Mouse (Mus musculus): ENCODE measurements around the gene Sfmbt1.
A peak's percentile ranks its signal among the peaks of the same experiment; 100 is the strongest.

The Sfmbt1 gene

DNA sequence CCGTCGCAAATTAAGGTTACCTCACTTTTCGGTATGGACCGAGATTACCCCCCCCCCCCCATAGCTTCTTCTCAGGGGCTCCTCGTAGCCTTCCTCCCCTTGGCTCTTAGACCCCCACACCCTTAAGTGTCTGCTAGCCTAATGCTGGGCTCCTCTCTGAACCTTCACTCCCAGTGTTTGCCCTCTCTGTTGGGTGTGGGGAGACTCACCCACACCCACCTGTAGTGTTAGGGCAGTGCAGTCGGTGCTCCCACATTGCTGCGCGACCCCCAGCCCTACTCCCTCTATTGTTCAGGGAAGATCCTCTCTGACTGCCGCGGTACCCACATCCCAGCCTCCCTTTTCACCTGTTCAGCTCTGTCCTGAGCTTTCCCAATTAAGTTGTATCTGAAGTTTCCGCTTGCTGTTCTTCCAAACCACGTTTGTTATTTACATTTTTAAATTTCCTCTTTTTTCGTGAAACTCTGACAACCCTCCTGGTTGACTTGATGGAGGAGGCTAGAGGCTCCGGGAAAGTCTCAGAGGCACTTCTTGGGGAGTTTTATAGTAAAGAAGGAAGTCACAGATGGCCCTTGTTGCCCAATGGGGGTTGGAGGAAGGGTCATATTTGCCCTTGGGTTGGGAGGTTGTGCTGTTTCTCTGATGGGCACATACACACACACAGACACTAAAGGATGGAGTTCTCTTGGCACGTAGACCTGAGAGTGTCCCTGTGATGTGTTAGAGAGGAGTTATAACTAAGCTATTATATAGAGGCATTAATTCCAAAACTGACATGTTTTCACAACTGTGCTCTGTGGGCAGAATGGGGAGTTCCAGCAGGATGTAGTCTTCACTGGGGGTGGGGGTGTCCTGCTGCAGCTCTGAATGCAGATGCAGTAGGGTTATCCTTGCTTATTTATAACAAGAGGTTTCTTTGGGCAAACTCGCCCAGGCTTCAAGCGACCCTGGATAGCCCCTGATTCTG lies 111.8 kb downstream of the Sfmbt1 start:
- no peak for DNase-seq

DNA sequence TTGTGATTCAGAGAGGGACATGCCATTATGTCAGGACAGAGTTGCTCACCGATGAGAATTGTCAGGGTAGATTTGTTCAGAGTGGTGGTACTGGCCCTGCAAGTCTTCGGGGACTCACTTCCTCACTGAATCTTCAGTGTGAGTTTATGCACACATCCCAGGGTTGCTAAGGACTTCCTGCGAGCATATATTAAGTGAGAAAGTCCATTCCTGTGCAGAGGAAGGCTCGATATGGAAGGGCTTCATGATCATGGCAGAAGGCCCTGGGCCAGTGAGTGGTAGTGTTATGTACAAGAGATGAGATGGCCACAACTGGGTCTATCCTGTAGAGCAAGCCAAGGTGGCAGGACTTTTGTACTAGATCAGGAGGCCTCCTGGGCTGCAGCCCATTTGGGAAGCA lies 112.8 kb downstream of the Sfmbt1 start:
- DNase-seq = no peak

- DNase-seq = peak; percentile 32 to 44
Measured at GRCm38 (mm10) chr14:30828077-30828476, 113.4 kb downstream of the Sfmbt1 start.

DNA sequence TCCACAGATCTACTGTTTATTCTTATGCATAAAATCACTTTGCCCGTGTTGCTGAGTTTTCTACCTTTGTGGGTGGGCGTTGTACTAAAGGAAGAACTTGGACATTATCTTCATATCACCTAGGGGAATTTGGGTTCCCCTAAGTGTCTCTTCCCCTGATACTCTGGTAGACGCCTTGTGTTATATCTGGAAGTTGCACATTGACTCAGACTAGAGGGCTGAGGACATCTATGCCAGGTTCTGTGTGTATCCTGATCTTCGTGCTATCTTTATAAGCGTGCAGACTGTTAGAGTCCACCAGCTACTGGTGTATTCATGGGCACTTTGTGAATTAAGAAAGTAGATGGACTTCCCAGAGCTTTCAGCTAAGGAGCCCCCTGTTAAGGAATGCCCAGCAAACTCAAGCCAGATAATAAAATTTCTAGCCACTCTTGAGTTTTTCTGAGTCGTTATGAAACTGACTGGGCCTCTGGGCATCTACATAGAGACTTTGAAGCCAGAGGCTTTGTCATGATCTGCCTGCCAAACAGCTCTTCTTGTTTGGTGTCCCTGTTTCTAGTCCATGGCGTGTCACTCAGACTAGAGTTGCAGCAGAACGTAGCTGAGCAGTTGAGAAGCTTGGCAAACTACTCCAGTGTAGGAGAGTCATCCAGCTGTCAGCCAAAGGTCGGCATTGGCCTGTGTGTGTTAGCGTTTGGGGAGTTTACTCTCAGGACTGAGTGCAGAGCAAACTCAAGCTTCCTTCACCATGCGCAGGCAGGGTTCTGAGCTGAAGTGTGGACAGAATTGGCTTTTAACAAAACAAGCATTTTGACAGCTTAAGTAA lies 114.2 kb downstream of the Sfmbt1 start:
- DNase-seq = peak; percentile 49 to 62

GRCm38 (mm10) chr14:30837416-30837996 lies 122.9 kb downstream of the Sfmbt1 start:
- no peak for DNase-seq

GRCm38 (mm10) chr14:30843701-30844100 lies 129.1 kb downstream of the Sfmbt1 start:
- DNase-seq = no peak

DNA sequence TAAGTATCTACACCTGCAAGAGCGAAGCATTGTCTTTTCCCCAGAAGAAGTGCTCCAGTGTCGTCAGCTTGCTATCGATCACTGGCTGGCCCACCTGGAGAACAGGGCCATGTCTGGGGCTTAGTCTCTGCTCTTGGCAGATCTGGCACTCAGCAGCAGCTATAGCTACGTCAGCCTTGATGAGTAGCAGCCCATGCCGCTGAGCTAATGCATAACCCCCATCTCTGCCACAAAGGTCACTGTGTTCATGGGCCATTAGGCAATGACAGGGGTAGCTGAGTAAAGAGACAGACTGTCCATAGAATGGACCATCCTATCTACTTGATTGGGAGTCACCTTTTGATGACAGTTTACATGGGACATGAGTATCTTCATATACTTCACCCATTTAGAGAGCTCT lies 135.9 kb downstream of the Sfmbt1 start:
- no peak for DNase-seq

- no peak for DNase-seq
Measured at GRCm38 (mm10) chr14:30852325-30852724, 137.7 kb downstream of the Sfmbt1 start.

DNA sequence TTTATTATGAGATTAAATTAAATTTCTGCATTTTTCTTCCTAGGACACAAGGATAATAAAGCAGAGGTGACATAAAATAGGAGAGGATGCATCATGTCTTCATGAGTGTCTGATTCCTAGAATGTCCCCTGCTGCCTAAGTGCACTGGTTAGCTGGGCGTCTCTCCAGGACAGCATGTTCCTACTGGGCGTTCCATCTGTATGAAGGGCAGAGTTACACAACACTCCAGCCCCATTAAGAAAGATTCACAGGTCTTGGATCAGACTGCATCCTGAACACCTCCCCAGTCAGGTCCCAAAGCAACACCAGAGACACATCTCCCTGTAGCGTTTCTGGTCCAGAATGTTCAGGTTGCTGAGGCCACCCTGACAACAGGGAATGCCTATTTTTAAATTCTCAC lies 140.7 kb downstream of the Sfmbt1 start:
- DNase-seq = no peak

DNA sequence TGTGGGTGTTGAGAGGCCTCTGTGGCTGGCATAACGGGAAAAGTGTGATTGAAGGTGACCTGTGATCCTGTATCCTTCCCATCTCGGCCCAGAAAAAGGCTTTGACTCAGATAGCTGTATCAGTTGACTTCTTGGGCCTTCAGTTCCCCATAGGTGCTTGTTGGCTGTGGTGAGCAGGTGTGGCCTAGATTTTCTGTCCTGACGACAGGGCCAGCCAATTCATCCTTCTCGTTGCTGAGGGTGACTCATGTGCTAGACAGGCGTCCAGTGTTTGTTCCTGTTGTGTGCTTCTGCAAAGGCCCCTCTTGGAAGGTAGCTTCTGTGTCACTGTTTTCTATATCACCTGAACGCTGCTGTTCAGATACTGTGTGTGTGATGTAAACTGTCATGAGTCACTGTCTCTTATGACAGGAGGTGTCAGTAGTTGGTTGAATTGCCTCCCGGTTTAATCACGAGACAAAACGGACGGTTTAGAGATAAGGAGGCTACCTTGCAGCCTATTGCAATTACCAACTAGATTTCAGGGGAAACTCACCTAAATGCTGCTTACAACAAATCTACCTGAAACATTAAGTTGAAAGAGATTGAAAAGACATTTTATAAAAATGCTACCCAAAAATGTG lies 142.3 kb downstream of the Sfmbt1 start:
- no peak for DNase-seq

- peak; percentile 39 to 76 for DNase-seq
Measured at GRCm38 (mm10) chr14:30857990-30858389, 143.3 kb downstream of the Sfmbt1 start.

DNA sequence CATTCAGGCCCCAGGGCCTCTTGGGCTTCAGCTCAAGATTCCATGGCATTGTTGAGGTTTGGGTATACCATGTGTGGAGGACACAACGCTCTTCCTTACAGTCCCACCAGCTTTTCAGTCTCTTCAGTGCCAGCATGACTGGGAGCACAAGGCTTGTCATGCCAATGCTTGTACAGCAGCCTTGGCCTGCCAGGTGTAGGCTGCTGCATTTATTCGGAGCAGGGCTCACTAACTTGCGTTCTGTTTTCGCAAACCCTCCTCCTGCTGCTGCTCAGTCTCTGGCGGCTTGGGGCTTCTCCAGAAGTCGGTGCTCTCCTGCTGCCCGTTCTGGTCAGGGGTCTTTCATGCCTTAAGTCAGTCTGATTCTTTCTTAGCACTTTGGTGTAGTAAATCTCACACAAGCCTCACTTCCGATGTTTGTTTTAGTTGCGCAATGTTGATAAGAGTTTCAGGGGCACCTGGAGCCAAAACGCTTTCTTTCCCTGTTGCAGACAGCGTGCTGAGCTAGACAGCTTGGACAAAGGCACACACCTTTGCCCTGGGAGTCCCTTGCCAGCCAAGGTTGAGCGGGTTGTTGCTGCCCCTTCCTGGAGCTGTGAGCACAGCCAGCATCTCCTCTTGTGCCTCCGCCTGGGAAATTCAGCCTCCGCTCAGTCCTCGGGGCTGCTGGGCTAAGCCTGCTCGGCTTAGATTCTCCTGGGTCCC lies 146.9 kb downstream of the Sfmbt1 start:
- peak; percentile 13 to 49 for DNase-seq

GRCm38 (mm10) chr14:30862368-30862767 lies 147.7 kb downstream of the Sfmbt1 start:
- DNase-seq = no peak

DNA sequence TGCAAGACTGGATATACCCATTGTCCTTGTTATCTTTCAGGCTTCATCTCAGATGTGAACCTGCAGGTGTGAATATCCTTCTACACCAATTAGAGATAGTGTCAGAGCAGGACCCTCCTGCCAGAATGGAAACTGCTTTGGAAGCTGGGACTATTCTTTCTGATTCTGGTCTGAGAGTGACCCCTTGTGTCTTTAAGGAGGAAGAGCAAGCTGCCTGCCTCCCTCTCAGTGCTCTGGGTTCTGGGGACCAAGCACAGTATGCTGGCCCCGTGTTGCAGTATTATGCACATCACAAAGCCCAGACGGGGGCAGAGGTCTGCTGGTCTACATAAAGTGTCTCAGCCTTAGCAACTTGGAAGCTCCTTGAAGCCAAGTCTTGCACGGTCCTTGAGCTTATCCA lies 150.7 kb downstream of the Sfmbt1 start:
- DNase-seq = peak in 1 of 2 experiments; percentile 32

DNA sequence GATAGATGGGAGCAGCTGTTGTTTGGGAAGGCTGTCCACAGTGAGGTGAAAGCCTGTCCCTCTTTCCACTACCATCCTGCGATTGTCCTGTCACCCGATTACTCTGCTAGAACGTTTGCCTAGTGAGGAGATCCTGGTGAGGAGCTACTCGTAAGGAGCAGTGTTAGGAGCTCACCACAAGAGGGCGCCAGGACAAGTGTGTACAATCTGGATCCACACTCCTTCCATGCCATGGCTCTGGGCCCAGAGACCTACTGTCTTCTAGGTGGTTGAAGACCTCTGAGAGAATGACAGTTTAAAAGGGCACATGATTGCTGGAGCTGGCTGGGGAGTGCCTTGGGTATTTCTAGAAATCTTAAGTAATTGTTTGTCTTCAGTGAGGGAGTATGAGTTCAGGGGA lies 152.4 kb downstream of the Sfmbt1 start:
- DNase-seq = peak; percentile 78 to 90

DNA sequence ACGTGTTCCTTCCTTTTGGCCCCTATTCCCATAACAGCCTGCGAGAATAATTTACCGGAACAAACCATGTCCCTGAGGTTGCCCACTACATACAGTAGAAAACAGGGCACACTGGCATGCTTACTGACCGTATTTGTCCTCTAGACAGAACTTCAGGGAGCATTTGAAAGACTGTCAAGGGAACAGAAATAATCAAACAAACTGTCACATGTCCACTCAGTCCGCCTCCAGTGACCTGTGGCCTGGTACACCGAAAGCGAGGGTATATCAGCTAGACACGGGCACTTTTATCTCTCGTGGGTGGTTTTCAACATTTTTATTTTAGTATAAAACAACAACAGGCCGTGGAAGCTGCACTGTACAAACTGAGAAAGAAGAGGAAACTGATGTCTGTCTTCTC lies 154.2 kb downstream of the Sfmbt1 start:
- DNase-seq = no peak

GRCm38 (mm10) chr14:30869391-30869801 lies 154.7 kb downstream of the Sfmbt1 start:
- no peak for DNase-seq

- DNase-seq = peak in 1 of 2 experiments; percentile 25
Measured at GRCm38 (mm10) chr14:30870206-30871147, 155.8 kb downstream of the Sfmbt1 start.
